Mouse (Mus musculus) hindbrain, embryonic 13.5 days (tissue): ENCODE results near the gene Mrpl47. TPM values are rescaled to one million over a fixed set of nuclear protein-coding genes. Genes with fewer than 3 reads are reported as not detected.

ENCODE experiments used
- ATAC-seq: fragments of 200-750 bp; cut with Nextera tagmentation; 2 replicates; pipeline ENCODE4 v1.8.0; 2017; ENCODE audit warnings: moderate TSS enrichment; ENCODE audit not compliant: low FRiP score
- H3K27ac ChIP-seq: fragments of 300-500 bp; sonication (generic); 2 replicates; pipeline ENCODE4 v1.5.1; 2015; ENCODE audit warnings: inconsistent platforms, mild to moderate bottlenecking, moderate library complexity
- H3K27me3 ChIP-seq: fragments of 300-500 bp; sonication (generic); 2 replicates; pipeline ENCODE4 v1.6.1; 2015; ENCODE audit warnings: mild to moderate bottlenecking, inconsistent platforms
- H3K36me3 ChIP-seq: fragments of 300-500 bp; sonication (generic); 2 replicates; pipeline ENCODE4 v1.6.1; 2015; ENCODE audit warnings: mild to moderate bottlenecking, inconsistent platforms
- H3K4me1 ChIP-seq: fragments of 300-500 bp; sonication (generic); replicated peaks from 2 replicates; pipeline ENCODE4 v1.6.1; 2015; ENCODE audit warnings: inconsistent platforms
- H3K4me2 ChIP-seq: fragments of 300-500 bp; sonication (generic); 2 replicates; pipeline ENCODE4 v1.6.1; 2015; ENCODE audit warnings: inconsistent platforms, mild to moderate bottlenecking, moderate library complexity
- H3K4me3 ChIP-seq: fragments of 300-500 bp; sonication (generic); 2 replicates; pipeline ENCODE4 v1.5.1; 2015; ENCODE audit warnings: mild to moderate bottlenecking, inconsistent platforms
- H3K9ac ChIP-seq: fragments of 300-500 bp; sonication (generic); 2 replicates; pipeline ENCODE4 v1.6.1; 2015; ENCODE audit warnings: mild to moderate bottlenecking, inconsistent platforms
- H3K9me3 ChIP-seq: fragments of 300-500 bp; sonication (generic); 2 replicates; pipeline ENCODE4 v1.6.1; 2016; ENCODE audit warnings: inconsistent platforms
- WGBS: fragments of 180-500 bp; shearing (Covaris S2); methylation state at CpG from one replicate; pipeline ENCODE4 v1.1.7; 2015; 5-methylcytosine and 5-hydroxymethylcytosine counted together
- polyA plus RNA-seq: library from polyadenylated mRNA; unstranded; fragments of >200 nt; fragmentation: Nextera tagmentation; extraction: Ambion mirVana; gene quantifications from 2 replicates; pipeline ENCODE4 v1.2.1, GENCODE M21; 2015

Gene Mrpl47
- polyA plus RNA-seq, 1 experiment from 2014 or later = 35.6 TPM

- WGBS = 86% methylated on average over 12 of the region's 12 CpGs
- no peaks in the 10 kb centered on the region for H3K27me3 ChIP-seq
- ATAC-seq = no peak
Observed at GRCm38 (mm10) chr3:32682910-32683531, 54.4 kb downstream of the Mrpl47 start.

GRCm38 (mm10) chr3:32676393-32676792 is 61.0 kb downstream of the Mrpl47 start:
- ATAC-seq = no peak
- Histone ChIP-seq H3K9ac (no peak overlapping the region), H3K27ac (no peak overlapping the region), H3K4me1 (no peaks in the 10 kb centered on the region), H3K36me3 (no peaks in the 10 kb centered on the region), H3K27me3 (no peaks in the 10 kb centered on the region), H3K4me2 (no peak overlapping the region), H3K4me3 (no peak overlapping the region), H3K9me3 (no peaks in the 10 kb centered on the region)
- WGBS = 94% methylated on average over 6 of the region's 6 CpGs

More at GRCm38 (mm10) chr3:32682910-32683531, 54.4 kb downstream of the Mrpl47 start:
- Histone ChIP-seq H3K36me3 (no peaks in the 10 kb centered on the region), H3K4me2 (no peak overlapping the region), H3K9me3 (no peaks in the 10 kb centered on the region), H3K4me3 (no peak overlapping the region), H3K9ac (no peak overlapping the region), H3K27ac (no peak overlapping the region), H3K4me1 (no peaks in the 10 kb centered on the region)

Other genes starting within 250 kb of the Mrpl47 start
- gene Kcnmb3, start 245.4 kb downstream of the Mrpl47 start, polyA plus RNA-seq = 0.26 TPM in 1 of 2 replicates, not detected in the other
- gene Zfp639, start 227.3 kb downstream of the Mrpl47 start, polyA plus RNA-seq = 37.4 and 37.6 TPM in 2 replicates
- 39.2 and 43.7 TPM in 2 replicates for gene Mfn1, start 208.1 kb downstream of the Mrpl47 start, polyA plus RNA-seq
- gene Gnb4, start 121.0 kb downstream of the Mrpl47 start, polyA plus RNA-seq = 79.5 and 80.8 TPM in 2 replicates
- gene Actl6a, start 31.3 kb downstream of the Mrpl47 start, polyA plus RNA-seq = 104 and 105 TPM in 2 replicates
- gene Ndufb5, start 615 bp downstream of the Mrpl47 start, polyA plus RNA-seq = 323 and 339 TPM in 2 replicates
- gene Usp13, start 79.9 kb upstream of the Mrpl47 start, polyA plus RNA-seq = 11.7 and 12.1 TPM in 2 replicates